Mouse (Mus musculus) spleen, postnatal 36 days (tissue): ENCODE results near the gene Ubtf.
"Not testable (repeated sequence)": the region's sequence is repeated elsewhere in the genome, so short reads cannot be mapped to it uniquely, and the experiment has no call there.

Experiments
- DNase-seq, 2 experiments: peaks; one replicate each; pipeline ENCODE4 v3.0.0; 2022; ENCODE audit warnings: low spot score in 2 of 2, mixed read lengths in 1 of 2

Gene Ubtf

GRCm38 (mm10) chr11:102319410-102319792, at the start of gene Ubtf:
Ubtf (minus strand) TSS chr11:102319742.
- peak; percentile 76 to 78 for DNase-seq

GRCm38 (mm10) chr11:102369263-102369662, 49.7 kb upstream of the Ubtf start:
- DNase-seq = no peak

- DNase-seq = no peak
Observed at GRCm38 (mm10) chr11:102368347-102368746, 48.8 kb upstream of the Ubtf start.

- DNase-seq = no peak
Observed at GRCm38 (mm10) chr11:102367504-102368280, 48.1 kb upstream of the Ubtf start.

GRCm38 (mm10) chr11:102366103-102366502, 46.6 kb upstream of the Ubtf start, which contains the start of gene Slc4a1:
Slc4a1 (minus strand) TSS chr11:102366203.
- not testable (repeated sequence) for DNase-seq

GRCm38 (mm10) chr11:102365699-102366098, 46.2 kb upstream of the Ubtf start:
- DNase-seq = no peak

- DNase-seq = peak; percentile 54 to 73
Observed at GRCm38 (mm10) chr11:102364570-102365371, 45.2 kb upstream of the Ubtf start.

- DNase-seq = peak; percentile 71 to 83
Observed at GRCm38 (mm10) chr11:102363623-102364022, 44.1 kb upstream of the Ubtf start.

GRCm38 (mm10) chr11:102361776-102362495, 42.4 kb upstream of the Ubtf start:
- DNase-seq = no peak

GRCm38 (mm10) chr11:102358365-102358764, 38.8 kb upstream of the Ubtf start:
- DNase-seq = no peak

GRCm38 (mm10) chr11:102356636-102357350, 37.3 kb upstream of the Ubtf start:
- no peak for DNase-seq

GRCm38 (mm10) chr11:102356190-102356589, 36.6 kb upstream of the Ubtf start:
- DNase-seq = no peak

- DNase-seq = no peak
Observed at GRCm38 (mm10) chr11:102355501-102355900, 36.0 kb upstream of the Ubtf start.

GRCm38 (mm10) chr11:102353021-102353431, 33.5 kb upstream of the Ubtf start:
- no peak for DNase-seq

GRCm38 (mm10) chr11:102352378-102352777, 32.8 kb upstream of the Ubtf start:
- no peak for DNase-seq

GRCm38 (mm10) chr11:102350981-102351523, 31.5 kb upstream of the Ubtf start:
- no peak for DNase-seq

GRCm38 (mm10) chr11:102350416-102350815, 30.9 kb upstream of the Ubtf start:
- DNase-seq = no peak

GRCm38 (mm10) chr11:102349189-102349954, 29.8 kb upstream of the Ubtf start:
- no peak for DNase-seq

- DNase-seq = no peak
Observed at GRCm38 (mm10) chr11:102348771-102349170, 29.2 kb upstream of the Ubtf start.

GRCm38 (mm10) chr11:102348101-102348585, 28.6 kb upstream of the Ubtf start:
- DNase-seq = no peak
